Mouse (Mus musculus): ENCODE data around the gene Vmn1r149. TPM values are rescaled to one million over a fixed set of nuclear protein-coding genes. Genes with fewer than 3 reads are reported as not detected.
"Not testable (repeated sequence)": the region's sequence is repeated elsewhere in the genome, so short reads cannot be mapped to it uniquely, and the experiment has no call there.

The Vmn1r149 gene
- polyA plus RNA-seq (2016; fragmentation: Nextera tagmentation; extraction: Ambion mirVana), result not detected in 2 replicates

DNA sequence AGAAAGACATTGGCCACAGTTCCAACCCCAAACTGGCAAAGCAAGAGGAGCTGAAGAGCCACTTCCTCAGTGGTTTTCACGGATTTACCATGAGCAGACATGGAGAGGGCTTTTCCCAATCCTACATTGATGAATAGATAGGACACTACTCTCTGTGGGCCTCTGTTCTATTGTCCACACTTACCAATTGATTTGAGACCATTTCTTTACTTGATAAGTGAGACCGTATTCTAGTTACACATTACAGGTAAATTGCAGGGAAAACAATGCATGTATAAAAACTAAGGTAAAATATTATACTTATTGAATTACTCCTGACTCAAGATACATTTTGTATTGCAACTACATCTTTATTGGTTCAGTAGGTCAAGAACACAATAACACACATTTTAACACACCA lies at the start of gene Vmn1r149:
Gene Vmn1r149 (minus strand): TSS at position 101 of the 400 bp plus-strand sequence.
- not testable (repeated sequence) for ATAC-seq (ENCODE audit: low FRiP score); H3K36me3 ChIP-seq; H3K4me2 ChIP-seq (replicated peaks); H3K9ac ChIP-seq; H3K9me3 ChIP-seq (replicated peaks); H3K27me3 ChIP-seq; H3K4me3 ChIP-seq; H3K4me1 ChIP-seq; H3K27ac ChIP-seq
- WGBS, result no CpG with 5 or more reads among the region's 2 CpGs

DNA sequence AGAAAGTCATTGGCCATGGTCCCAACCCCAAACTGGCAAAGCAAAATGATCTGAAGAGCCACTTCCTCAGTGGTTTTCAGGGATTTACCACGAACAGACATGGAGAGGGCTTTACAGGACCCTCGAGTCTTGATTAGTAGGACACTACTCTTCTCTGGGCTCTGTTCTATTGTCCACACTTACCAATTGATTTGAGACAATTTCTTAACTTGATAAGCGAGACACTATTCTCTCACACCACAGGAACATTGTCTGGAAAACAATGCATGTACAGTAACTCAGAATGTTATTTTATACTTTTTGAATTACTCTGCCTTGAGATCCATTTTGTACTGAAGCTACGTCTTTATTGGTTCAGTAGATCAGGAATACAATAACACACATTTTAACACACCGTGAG lies 25.9 kb upstream of the Vmn1r149 start, which contains the start of gene Gm10665:
Gene Gm10665 (minus strand): TSS at position 101 of the 400 bp plus-strand sequence.
- not testable (repeated sequence) for H3K4me3 ChIP-seq; H3K9ac ChIP-seq; H3K4me1 ChIP-seq; H3K4me2 ChIP-seq (replicated peaks); H3K27ac ChIP-seq; H3K27me3 ChIP-seq; H3K36me3 ChIP-seq; H3K9me3 ChIP-seq (replicated peaks); ATAC-seq (ENCODE audit: low FRiP score)
- no CpG with 5 or more reads among the region's 5 CpGs for WGBS

DNA sequence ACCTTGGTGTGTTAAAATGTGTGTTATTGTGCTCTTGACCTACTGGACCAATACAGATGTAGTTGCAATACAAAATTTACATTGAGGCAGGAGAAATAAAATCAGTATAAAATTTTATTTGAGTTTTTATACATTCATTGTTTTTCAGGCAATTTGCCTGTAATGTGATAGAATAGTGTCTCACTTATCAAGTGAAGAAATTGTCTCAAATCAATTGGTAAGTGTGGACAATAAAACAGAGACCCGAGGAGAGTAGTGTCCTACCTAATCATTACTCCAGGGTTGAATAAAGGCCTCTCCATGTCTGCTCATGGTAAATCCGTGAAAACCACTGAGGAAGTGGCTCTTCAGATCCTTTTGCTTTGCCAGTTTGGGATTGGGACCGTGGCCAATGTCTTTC lies 24.7 kb downstream of the Vmn1r149 start, which contains the start of gene Vmn1r148:
Gene Vmn1r148 (plus strand): TSS at position 301 of the 400 bp plus-strand sequence.
- H3K4me2 ChIP-seq (replicated peaks); ATAC-seq (ENCODE audit: low FRiP score); H3K36me3 ChIP-seq; H3K27me3 ChIP-seq; H3K9ac ChIP-seq; H3K4me3 ChIP-seq; H3K9me3 ChIP-seq (replicated peaks); H3K27ac ChIP-seq; H3K4me1 ChIP-seq: not testable (repeated sequence)
- no CpG with 5 or more reads among the region's 3 CpGs for WGBS

Other genes with a start within 250 kb of the Vmn1r149 start
- gene Vmn1r143, start 248.9 kb downstream of the Vmn1r149 start, polyA plus RNA-seq (2016; fragmentation: Nextera tagmentation; extraction: Ambion mirVana), result not detected in 2 replicates
- not detected in 2 replicates for gene Gm8653, start 237.0 kb downstream of the Vmn1r149 start, polyA plus RNA-seq (2016; fragmentation: Nextera tagmentation; extraction: Ambion mirVana)
- not detected in 2 replicates for gene Gm8453, start 208.7 kb downstream of the Vmn1r149 start, polyA plus RNA-seq (2016; fragmentation: Nextera tagmentation; extraction: Ambion mirVana)
- not detected in 2 replicates for gene Gm4187, start 108.5 kb downstream of the Vmn1r149 start, polyA plus RNA-seq (2016; fragmentation: Nextera tagmentation; extraction: Ambion mirVana)
- gene Gm8660, start 67.2 kb downstream of the Vmn1r149 start, polyA plus RNA-seq (2016; fragmentation: Nextera tagmentation; extraction: Ambion mirVana), result not detected in 2 replicates
- gene Vmn1r148, start 24.6 kb downstream of the Vmn1r149 start, polyA plus RNA-seq (2016; fragmentation: Nextera tagmentation; extraction: Ambion mirVana), result not detected in 2 replicates
- gene Gm10665, start 25.8 kb upstream of the Vmn1r149 start, polyA plus RNA-seq (2016; fragmentation: Nextera tagmentation; extraction: Ambion mirVana), result not detected in 2 replicates
- not detected in 2 replicates for gene Vmn1r151, start 61.4 kb upstream of the Vmn1r149 start, polyA plus RNA-seq (2016; fragmentation: Nextera tagmentation; extraction: Ambion mirVana)
- gene Vmn1r152, start 84.7 kb upstream of the Vmn1r149 start, polyA plus RNA-seq (2016; fragmentation: Nextera tagmentation; extraction: Ambion mirVana), result not detected in 2 replicates
- not detected in 2 replicates for gene Gm8677, start 96.7 kb upstream of the Vmn1r149 start, polyA plus RNA-seq (2016; fragmentation: Nextera tagmentation; extraction: Ambion mirVana)
- not detected in 2 replicates for gene Gm4201, start 127.1 kb upstream of the Vmn1r149 start, polyA plus RNA-seq (2016; fragmentation: Nextera tagmentation; extraction: Ambion mirVana)
- gene Gm4565, start 149.9 kb upstream of the Vmn1r149 start, polyA plus RNA-seq (2016; fragmentation: Nextera tagmentation; extraction: Ambion mirVana), result not detected in 2 replicates
- gene Vmn1r155, start 219.8 kb upstream of the Vmn1r149 start, polyA plus RNA-seq (2016; fragmentation: Nextera tagmentation; extraction: Ambion mirVana), result not detected in 2 replicates

Data from hindbrain, embryonic 12.5 days (tissue).